Mouse (Mus musculus): ENCODE measurements around the gene Ppp2r2d.

DNA sequence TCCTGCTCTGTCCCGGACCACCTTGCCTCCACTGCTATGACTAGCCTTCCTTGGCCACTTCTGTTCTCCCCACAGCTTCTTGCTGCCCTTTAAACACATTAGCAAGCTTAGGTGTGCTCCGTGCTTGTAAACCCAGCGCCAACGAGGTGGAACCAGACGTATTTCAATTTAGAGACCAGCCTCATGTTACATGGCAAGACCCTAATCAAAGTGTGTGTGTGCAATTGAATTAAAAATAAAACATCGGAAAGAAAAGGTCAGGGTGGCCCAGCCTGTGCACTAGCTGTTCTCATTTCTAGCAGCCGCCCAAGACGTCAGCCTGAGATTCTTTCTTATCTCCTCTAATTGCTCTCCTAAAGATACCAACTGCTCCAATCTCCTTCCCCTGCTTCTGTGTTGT, 768 bp upstream of the Ppp2r2d start:
- TF ChIP-seq POLR2A (IDR thresholded peaks at IDR 0.05; ENCODE audit: control insufficient read depth, low read depth, low read length) (no peak), CTCF (IDR thresholded peaks at IDR 0.05; ENCODE audit: control insufficient read depth, insufficient read depth, insufficient replicate concordance, low read depth, low read length) (no peak)

Measured in testis, adult 2 months (tissue).